Mouse (Mus musculus) liver, postnatal 0 days (tissue): ENCODE results near the gene Wdr18.

ENCODE experiments used
- CTCF ChIP-seq: sonication (generic); IDR thresholded peaks from 2 replicates; pipeline ENCODE4 v1.5.1; 2016; ENCODE audit warnings: antibody characterized with exemption, low read depth
- EP300 ChIP-seq: IDR thresholded peaks from 2 replicates; pipeline ENCODE4 v1.6.1; 2016; ENCODE audit warnings: antibody characterized with exemption, low read depth, mild to moderate bottlenecking

- TF ChIP-seq CTCF = no peak
- no peak for TF ChIP-seq EP300
Measured at GRCm38 (mm10) chr10:79933861-79934260, 26.1 kb upstream of the Wdr18 start.
